Mouse (Mus musculus): ENCODE data around the gene Tmem50b. TPM values are rescaled to one million over a fixed set of nuclear protein-coding genes. Genes with fewer than 3 reads are reported as not detected.

Tmem50b gene
- polyA plus RNA-seq, 1 experiment, result 111 TPM

DNA sequence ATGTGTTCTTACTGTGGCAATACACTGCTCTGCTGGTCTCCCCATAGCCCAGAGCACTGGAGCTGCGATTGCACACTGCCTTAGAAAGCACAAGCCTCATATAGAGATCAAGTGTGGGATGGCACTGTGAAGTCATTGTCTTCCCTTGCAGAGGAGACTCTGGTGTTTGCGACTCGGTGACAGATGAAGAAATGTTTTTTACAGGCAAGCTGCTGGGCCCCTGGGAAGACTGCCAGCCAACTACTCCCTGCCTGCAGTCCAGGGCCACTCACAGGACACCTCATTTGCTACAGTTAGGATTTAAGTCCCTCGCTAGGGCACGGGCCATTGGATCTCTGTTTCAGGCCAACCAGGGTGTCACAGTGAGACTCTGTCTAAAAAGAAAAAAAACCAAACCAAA is 34.8 kb upstream of the Tmem50b start:
- no peak overlapping the region for H3K4me3 ChIP-seq (replicated peaks; ENCODE audit: extremely low read depth, low read depth, low read length)
- TF ChIP-seq CTCF (IDR thresholded peaks at IDR 0.05; ENCODE audit: insufficient read depth, low read length) (no peak), POLR2A (IDR thresholded peaks at IDR 0.05; ENCODE audit: borderline replicate concordance, extremely low read depth, low read depth, low read length) (no peak)
- H3K4me1 ChIP-seq (ENCODE audit: control insufficient read depth, insufficient read depth, low read length), result no peaks in the 10 kb centered on the region
- 70% methylated on average over 5 of the region's 5 CpGs for WGBS
- DNase-seq, result no peak

DNA sequence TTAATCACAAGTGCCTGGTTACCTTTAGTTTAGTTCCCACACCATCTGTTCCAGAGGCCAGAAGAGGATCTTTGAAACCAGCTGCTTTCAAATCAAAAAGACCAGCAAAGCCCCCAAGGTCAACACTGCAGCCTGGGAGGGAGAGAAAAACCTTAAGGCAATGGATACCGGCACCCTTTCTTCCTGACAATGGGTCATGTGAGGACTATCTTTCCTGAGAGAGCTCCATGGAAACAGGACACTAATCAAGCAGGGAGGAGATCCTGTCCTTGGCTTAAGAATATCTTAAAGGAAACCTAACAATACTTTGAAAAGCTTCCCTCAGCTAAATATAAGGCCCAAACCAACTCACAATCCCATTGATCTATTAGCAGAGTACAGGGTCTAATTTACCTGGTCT is 33.0 kb upstream of the Tmem50b start:
- 51% methylated on average over 1 of the region's 1 CpGs for WGBS
- TF ChIP-seq POLR2A (IDR thresholded peaks at IDR 0.05; ENCODE audit: borderline replicate concordance, extremely low read depth, low read depth, low read length) (no peak), CTCF (IDR thresholded peaks at IDR 0.05; ENCODE audit: insufficient read depth, low read length) (no peak)
- no peak for DNase-seq
- Histone ChIP-seq H3K4me1 (ENCODE audit: control insufficient read depth, insufficient read depth, low read length) (no peaks in the 10 kb centered on the region), H3K4me3 (replicated peaks; ENCODE audit: extremely low read depth, low read depth, low read length) (no peak overlapping the region)

DNA sequence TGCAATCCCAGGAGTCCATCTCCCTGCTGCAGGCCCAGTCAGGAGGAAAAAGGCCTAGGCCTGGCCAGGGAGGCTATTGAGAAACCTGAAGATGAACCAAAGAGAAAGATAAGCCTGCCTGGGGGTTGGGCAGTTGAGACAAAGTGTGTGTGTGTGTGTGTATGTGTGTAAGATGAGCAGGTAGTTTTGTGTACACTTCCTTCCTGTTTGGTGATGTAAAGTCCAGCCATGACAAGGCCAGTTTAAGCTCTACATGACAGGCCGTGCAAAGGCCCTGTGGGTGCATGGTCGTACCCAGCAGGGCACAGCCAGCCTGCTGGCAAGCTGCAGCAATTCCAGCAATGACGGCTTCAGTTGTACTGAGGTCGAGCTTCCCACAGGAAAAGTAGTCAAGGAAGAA is 32.1 kb upstream of the Tmem50b start:
- H3K4me3 ChIP-seq (replicated peaks; ENCODE audit: extremely low read depth, low read depth, low read length), result no peak overlapping the region
- DNase-seq, result no peak
- WGBS, result 88% methylated on average over 4 of the region's 4 CpGs
- TF ChIP-seq CTCF (IDR thresholded peaks at IDR 0.05; ENCODE audit: insufficient read depth, low read length) (no peak), POLR2A (IDR thresholded peaks at IDR 0.05; ENCODE audit: borderline replicate concordance, extremely low read depth, low read depth, low read length) (no peak)
- H3K4me1 ChIP-seq (ENCODE audit: control insufficient read depth, insufficient read depth, low read length), result no peaks in the 10 kb centered on the region

GRCm38 (mm10) chr16:91628673-91629072 is 31.1 kb upstream of the Tmem50b start:
- TF ChIP-seq CTCF (IDR thresholded peaks at IDR 0.05; ENCODE audit: insufficient read depth, low read length) (no peak), POLR2A (IDR thresholded peaks at IDR 0.05; ENCODE audit: borderline replicate concordance, extremely low read depth, low read depth, low read length) (no peak)
- no peak for DNase-seq
- WGBS, result 68% methylated on average over 3 of the region's 3 CpGs
- no peak overlapping the region for H3K4me3 ChIP-seq (replicated peaks; ENCODE audit: extremely low read depth, low read depth, low read length)
- H3K4me1 ChIP-seq (ENCODE audit: control insufficient read depth, insufficient read depth, low read length), result no peaks in the 10 kb centered on the region

DNA sequence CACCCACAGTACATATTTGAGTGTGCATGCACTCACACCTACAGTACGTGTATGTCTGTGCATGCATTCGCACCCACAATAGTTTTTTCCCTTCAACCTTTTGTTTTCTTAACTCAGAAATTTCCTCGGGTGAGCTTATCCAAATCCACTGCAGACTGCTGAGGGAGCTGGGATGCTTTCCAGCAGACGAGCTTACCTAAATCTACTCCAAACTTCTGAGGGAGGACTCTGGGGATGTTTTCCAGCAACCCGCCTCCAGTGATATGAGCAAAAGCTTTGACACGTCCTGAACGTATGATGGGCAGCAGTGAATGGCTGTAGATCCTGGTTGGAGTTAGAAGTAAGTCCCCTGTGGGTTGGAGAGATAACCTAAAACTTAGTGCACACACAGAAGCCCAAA is 30.2 kb upstream of the Tmem50b start:
- Histone ChIP-seq H3K4me1 (ENCODE audit: control insufficient read depth, insufficient read depth, low read length) (no peaks in the 10 kb centered on the region), H3K4me3 (replicated peaks; ENCODE audit: extremely low read depth, low read depth, low read length) (no peak overlapping the region)
- TF ChIP-seq POLR2A (IDR thresholded peaks at IDR 0.05; ENCODE audit: borderline replicate concordance, extremely low read depth, low read depth, low read length) (no peak), CTCF (IDR thresholded peaks at IDR 0.05; ENCODE audit: insufficient read depth, low read length) (no peak)
- WGBS, result 83% methylated on average over 7 of the region's 7 CpGs
- DNase-seq, result no peak

DNA sequence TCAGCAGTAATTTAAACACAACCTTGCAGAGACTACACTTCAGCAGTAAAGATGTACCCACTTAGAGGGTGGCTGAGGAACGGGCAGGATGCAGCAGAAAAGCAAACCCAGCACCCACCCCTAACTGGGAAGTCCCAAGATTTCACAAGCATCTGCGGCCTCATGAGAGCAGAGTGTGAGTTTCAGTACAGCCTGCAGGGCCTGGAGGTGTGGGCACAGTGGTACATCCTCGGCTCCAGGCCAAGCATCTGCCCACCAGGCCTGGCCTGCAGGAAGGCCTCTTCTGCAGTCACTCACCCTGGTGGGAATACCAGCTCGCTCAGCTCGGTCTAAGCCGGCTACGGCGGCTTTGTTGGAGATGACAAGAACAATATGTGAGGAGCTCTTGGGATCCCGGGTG is 25.5 kb upstream of the Tmem50b start:
- no peak for DNase-seq
- WGBS, result 93% methylated on average over 9 of the region's 9 CpGs
- TF ChIP-seq CTCF (IDR thresholded peaks at IDR 0.05; ENCODE audit: insufficient read depth, low read length) (no peak), POLR2A (IDR thresholded peaks at IDR 0.05; ENCODE audit: borderline replicate concordance, extremely low read depth, low read depth, low read length) (no peak)
- Histone ChIP-seq H3K4me3 (replicated peaks; ENCODE audit: extremely low read depth, low read depth, low read length) (no peak overlapping the region), H3K4me1 (ENCODE audit: control insufficient read depth, insufficient read depth, low read length) (peaks cover 10% of the 10 kb centered on the region)

DNA sequence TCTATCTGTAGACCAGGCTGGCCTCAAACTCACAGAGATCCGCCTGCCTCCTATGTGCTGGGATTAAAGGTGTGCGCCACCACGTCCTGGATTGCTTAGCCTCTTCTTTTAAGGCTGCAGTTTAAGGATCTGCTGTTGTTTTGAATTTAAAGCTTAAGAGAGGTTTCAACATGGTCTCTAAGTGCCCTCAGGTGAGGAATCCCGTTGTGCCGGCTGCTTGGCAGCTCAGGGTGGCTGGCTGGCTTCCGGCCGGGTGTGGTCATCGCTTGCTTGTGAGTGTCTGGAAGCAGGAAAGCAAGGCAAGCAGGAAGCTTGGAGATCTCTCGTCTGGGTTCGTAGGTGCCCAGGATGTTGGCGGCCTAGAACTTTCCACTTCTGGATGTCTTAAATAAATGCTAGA is 23.4 kb upstream of the Tmem50b start:
- H3K4me1 ChIP-seq (ENCODE audit: control insufficient read depth, insufficient read depth, low read length), result peaks cover 11% of the 10 kb centered on the region
- peak; percentile 75 for DNase-seq
- H3K4me3 ChIP-seq (replicated peaks; ENCODE audit: extremely low read depth, low read depth, low read length), result no peak overlapping the region
- TF ChIP-seq POLR2A (IDR thresholded peaks at IDR 0.05; ENCODE audit: borderline replicate concordance, extremely low read depth, low read depth, low read length), result no peak
- no peak for TF ChIP-seq CTCF (IDR thresholded peaks at IDR 0.05; ENCODE audit: insufficient read depth, low read length)
- WGBS, result 66% methylated on average over 11 of the region's 11 CpGs

GRCm38 (mm10) chr16:91620185-91620584 is 22.6 kb upstream of the Tmem50b start:
- Histone ChIP-seq H3K4me1 (ENCODE audit: control insufficient read depth, insufficient read depth, low read length) (peaks cover 11% of the 10 kb centered on the region), H3K4me3 (replicated peaks; ENCODE audit: extremely low read depth, low read depth, low read length) (no peak overlapping the region)
- WGBS, result 91% methylated on average over 5 of the region's 5 CpGs
- no peak for DNase-seq
- TF ChIP-seq CTCF (IDR thresholded peaks at IDR 0.05; ENCODE audit: insufficient read depth, low read length), result no peak
- no peak for TF ChIP-seq POLR2A (IDR thresholded peaks at IDR 0.05; ENCODE audit: borderline replicate concordance, extremely low read depth, low read depth, low read length)

DNA sequence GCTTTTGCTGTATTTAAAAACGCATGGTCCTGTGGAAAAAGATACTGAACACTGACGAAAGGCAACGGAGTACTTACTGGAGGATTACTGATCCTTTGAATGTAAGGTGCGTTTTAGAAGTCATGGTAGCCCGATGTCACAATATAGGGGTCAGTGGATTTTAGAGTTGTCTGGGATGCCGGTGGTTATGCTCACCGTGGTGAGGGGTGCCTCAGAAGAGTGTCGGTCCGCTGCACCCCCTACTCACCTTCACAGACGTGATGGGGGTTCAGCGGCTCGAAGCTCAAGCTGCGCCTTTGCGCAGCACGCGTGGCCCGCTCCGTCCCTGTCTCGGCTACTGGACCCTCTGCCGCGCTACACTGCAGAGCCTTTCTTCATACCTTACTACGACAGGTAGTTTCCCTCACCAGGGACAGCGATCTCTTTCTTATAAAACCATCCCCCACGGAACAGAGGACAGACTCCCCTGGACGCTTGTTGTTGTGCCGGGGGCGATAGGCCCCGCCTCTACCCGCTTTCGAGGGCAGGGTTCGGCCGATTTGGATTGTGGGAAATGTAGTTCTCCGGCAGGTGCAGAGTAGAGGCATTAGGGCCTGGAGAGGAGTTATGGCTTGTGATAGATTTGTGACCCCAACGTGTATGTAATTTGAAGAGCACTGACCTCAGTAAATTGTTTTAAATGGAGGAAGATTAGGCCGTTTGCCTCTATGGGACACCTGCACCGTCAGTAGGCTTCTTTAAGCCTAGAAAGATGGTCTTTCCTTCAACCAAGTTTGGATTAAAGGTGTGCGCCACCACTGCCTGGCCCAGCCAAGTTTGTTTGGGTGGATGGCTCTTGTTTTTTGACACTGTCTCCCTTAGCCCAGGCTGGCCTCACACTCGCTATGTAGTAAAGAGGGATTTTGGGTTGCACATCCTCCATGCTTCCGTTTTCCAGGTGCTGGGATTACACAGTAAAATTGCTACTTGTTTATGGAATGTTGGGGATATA is 21.2 kb upstream of the Tmem50b start, which contains the start of gene Dnajc28:
Gene Dnajc28 (minus strand): TSS at position 516 of the 991 bp plus-strand sequence.
- 12% methylated on average over 39 of the region's 39 CpGs for WGBS
- DNase-seq, result peak; percentile 76
- peaks cover 11% of the 10 kb centered on the region for H3K4me1 ChIP-seq (ENCODE audit: control insufficient read depth, insufficient read depth, low read length)
- TF ChIP-seq CTCF (IDR thresholded peaks at IDR 0.05; ENCODE audit: insufficient read depth, low read length), result no peak
- TF ChIP-seq POLR2A (IDR thresholded peaks at IDR 0.05; ENCODE audit: borderline replicate concordance, extremely low read depth, low read depth, low read length), result peak; percentile 67; the same call in 1 of the 2 replicates
- peak within 1 kb of the TSS; percentile 75 for H3K4me3 ChIP-seq (replicated peaks; ENCODE audit: extremely low read depth, low read depth, low read length)

GRCm38 (mm10) chr16:91614552-91614951 is 17.0 kb upstream of the Tmem50b start:
- no peak for DNase-seq
- TF ChIP-seq POLR2A (IDR thresholded peaks at IDR 0.05; ENCODE audit: borderline replicate concordance, extremely low read depth, low read depth, low read length) (no peak), CTCF (IDR thresholded peaks at IDR 0.05; ENCODE audit: insufficient read depth, low read length) (no peak)
- Histone ChIP-seq H3K4me3 (replicated peaks; ENCODE audit: extremely low read depth, low read depth, low read length) (no peak overlapping the region), H3K4me1 (ENCODE audit: control insufficient read depth, insufficient read depth, low read length) (peaks cover 7% of the 10 kb centered on the region)
- WGBS, result 72% methylated on average over 6 of the region's 6 CpGs
